Mouse (Mus musculus) hindlimb bud, embryonic 11.5 days (tissue): ENCODE results near the gene Mical1.
A peak's percentile ranks its signal among the peaks of the same experiment; 100 is the strongest.

Source experiments
- DNase-seq: peaks from one replicate; pipeline ENCODE4 v3.0.0-alpha.2; 2012; ENCODE audit warnings: low read depth, low spot score; ENCODE audit errors: extremely low spot score

The Mical1 gene

GRCm38 (mm10) chr10:41476171-41477017 lies at the start of gene Mical1:
Gene Mical1 (plus strand): TSS chr10:41476314.
- no peak for DNase-seq

GRCm38 (mm10) chr10:41426368-41426767 lies 49.7 kb upstream of the Mical1 start:
- no peak for DNase-seq

- no peak for DNase-seq
These were observed 41.5 kb upstream of the Mical1 start for GRCm38 (mm10) chr10:41434624-41435023.

GRCm38 (mm10) chr10:41435141-41435540 lies 41.0 kb upstream of the Mical1 start:
- DNase-seq: no peak

- DNase-seq: no peak
These were observed 27.9 kb upstream of the Mical1 start for GRCm38 (mm10) chr10:41448216-41448615.

GRCm38 (mm10) chr10:41449684-41450083 lies 26.4 kb upstream of the Mical1 start:
- no peak for DNase-seq

- peak; percentile 94 for DNase-seq
These were observed 25.9 kb upstream of the Mical1 start, which contains the start of gene Zbtb24 for GRCm38 (mm10) chr10:41450137-41450670. Gene Zbtb24 (plus strand): TSS chr10:41450383.

- DNase-seq: no peak
These were observed 25.2 kb upstream of the Mical1 start for GRCm38 (mm10) chr10:41450780-41451522.

GRCm38 (mm10) chr10:41451656-41452055 lies 24.5 kb upstream of the Mical1 start:
- DNase-seq: no peak

GRCm38 (mm10) chr10:41452791-41453190 lies 23.3 kb upstream of the Mical1 start:
- DNase-seq: no peak

- no peak for DNase-seq
These were observed 16.1 kb upstream of the Mical1 start for GRCm38 (mm10) chr10:41459990-41460389.

GRCm38 (mm10) chr10:41460501-41460900 lies 15.6 kb upstream of the Mical1 start:
- DNase-seq: no peak

- DNase-seq: no peak
These were observed 14.9 kb upstream of the Mical1 start for GRCm38 (mm10) chr10:41461057-41461722.

- DNase-seq: no peak
These were observed 11.6 kb upstream of the Mical1 start for GRCm38 (mm10) chr10:41464401-41464955.

- no peak for DNase-seq
These were observed 8.8 kb upstream of the Mical1 start for GRCm38 (mm10) chr10:41467325-41467724.

GRCm38 (mm10) chr10:41470693-41471092 lies 5.4 kb upstream of the Mical1 start:
- no peak for DNase-seq

GRCm38 (mm10) chr10:41472534-41472933 lies 3.6 kb upstream of the Mical1 start:
- DNase-seq: no peak

- DNase-seq: no peak
These were observed 3.1 kb upstream of the Mical1 start for GRCm38 (mm10) chr10:41472962-41473481.

GRCm38 (mm10) chr10:41473782-41474468 lies 2.2 kb upstream of the Mical1 start:
- DNase-seq: no peak

GRCm38 (mm10) chr10:41474981-41475391 lies 1.1 kb upstream of the Mical1 start:
- no peak for DNase-seq
